Mouse (Mus musculus) layer of hippocampus, postnatal 36 days (tissue): ENCODE measurements around the gene Hist1h4a. TPM values are rescaled to one million over a fixed set of nuclear protein-coding genes. Genes with fewer than 3 reads are reported as not detected.
A peak's percentile ranks its signal among the peaks of the same experiment; 100 is the strongest.

ENCODE experiments used
- DNase-seq, 2 experiments: peaks; one replicate each; pipeline ENCODE4 v3.0.0; 2022
- total RNA-seq, 2 experiments: library from RNA; stranded (reverse); gene quantifications; 2 replicates each; pipeline ENCODE4 v1.2.3; 2021

Gene Hist1h4a
- total RNA-seq, 2 experiments from 2014 or later = 35.4 to 47.1 TPM

- no peak for DNase-seq
Observed at GRCm38 (mm10) chr13:23757921-23758320, 3.1 kb downstream of the Hist1h4a start.

GRCm38 (mm10) chr13:23757211-23757773 is 3.7 kb downstream of the Hist1h4a start:
- no peak for DNase-seq

DNA sequence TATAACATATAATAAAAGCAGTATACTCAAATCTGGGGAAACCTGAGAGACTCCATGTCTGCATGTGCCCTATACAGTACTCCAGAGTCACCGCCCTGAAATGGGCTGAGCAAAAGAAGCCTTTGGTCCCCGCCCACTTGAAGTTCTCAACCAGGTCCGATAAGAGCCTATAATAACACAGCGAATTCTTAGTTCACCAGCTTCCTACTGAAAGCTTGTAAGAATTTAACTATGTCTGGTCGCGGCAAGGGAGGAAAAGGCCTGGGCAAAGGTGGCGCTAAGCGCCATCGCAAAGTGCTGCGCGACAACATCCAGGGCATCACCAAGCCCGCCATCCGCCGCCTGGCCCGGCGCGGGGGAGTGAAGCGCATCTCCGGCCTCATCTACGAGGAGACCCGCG is 4.2 kb downstream of the Hist1h4a start, which contains the start of gene Hist1h4b:
Hist1h4b (plus strand) TSS at position 224 of the 400 bp plus-strand sequence.
- DNase-seq = peak; percentile 82

- DNase-seq = no peak
Observed at GRCm38 (mm10) chr13:23755000-23755399, 6.0 kb downstream of the Hist1h4a start.

DNA sequence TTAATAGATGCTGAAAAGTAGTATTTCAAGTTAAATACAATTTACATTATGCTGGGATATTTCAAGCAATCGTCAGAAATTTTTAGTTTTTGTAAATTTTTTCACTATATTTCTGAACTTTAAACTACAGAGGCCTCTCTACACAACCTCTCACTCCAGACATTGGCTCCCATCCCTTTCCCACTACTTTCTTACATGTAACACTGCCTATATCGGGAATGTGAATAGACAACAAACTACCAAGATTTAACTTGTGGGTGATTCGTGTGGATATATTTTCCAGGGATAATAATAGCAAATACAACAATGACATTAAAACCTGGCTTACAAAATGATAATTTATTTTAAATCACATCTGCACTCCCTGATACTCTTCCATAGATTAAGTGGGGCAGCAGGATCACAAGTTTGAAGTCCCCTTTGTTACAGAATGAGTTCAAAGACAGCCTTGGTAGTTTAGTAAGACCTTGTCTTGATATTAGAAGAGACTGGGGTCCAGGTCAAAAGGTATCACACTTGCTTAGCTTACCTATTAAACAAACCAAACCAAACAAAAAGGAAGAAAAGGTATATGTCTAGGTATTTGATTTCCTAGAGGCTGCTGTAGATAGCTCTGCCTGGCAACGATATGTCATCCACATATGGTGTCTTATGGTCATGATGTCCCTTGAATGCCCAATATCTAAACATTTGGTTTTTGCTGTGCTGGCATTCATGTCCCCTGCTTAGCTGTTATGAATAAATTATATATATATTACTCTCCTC is 7.5 kb downstream of the Hist1h4a start:
- no peak for DNase-seq

- DNase-seq = no peak
Observed at GRCm38 (mm10) chr13:23752742-23753172, 8.3 kb downstream of the Hist1h4a start.

- peak; percentile 85 to 86 for DNase-seq
Observed at GRCm38 (mm10) chr13:23752067-23752741, 8.8 kb downstream of the Hist1h4a start, which contains the start of gene Hist1h3b. Gene Hist1h3b, plus strand, starts transcription at chr13:23752267.

DNA sequence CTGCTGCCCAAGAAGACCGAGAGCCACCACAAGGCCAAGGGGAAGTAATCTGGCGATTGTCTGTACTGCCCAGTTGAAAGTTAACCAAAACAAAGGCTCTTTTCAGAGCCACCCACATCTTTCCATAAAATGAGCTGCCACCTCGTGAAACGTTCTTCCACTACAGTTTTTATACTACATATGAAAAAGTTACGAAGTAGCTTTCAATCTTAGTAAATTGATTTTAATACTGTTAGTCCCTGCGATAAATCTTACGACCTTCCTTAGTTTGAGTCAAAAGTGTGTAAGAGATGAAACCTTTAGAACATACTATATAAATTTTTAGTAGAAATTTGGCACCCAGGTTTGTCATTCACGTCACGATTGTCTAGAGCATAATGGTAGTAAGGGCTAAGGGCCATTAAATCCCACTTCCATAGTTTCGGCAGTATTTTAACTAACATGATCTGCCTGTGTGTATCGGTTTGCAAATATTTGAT is 9.5 kb downstream of the Hist1h4a start:
- no peak for DNase-seq

GRCm38 (mm10) chr13:23750839-23751477 is 10.1 kb downstream of the Hist1h4a start, which contains the start of gene Hist1h2ab:
Gene Hist1h2ab, plus strand, starts transcription at chr13:23751126.
- peak; percentile 41 to 43 for DNase-seq

DNA sequence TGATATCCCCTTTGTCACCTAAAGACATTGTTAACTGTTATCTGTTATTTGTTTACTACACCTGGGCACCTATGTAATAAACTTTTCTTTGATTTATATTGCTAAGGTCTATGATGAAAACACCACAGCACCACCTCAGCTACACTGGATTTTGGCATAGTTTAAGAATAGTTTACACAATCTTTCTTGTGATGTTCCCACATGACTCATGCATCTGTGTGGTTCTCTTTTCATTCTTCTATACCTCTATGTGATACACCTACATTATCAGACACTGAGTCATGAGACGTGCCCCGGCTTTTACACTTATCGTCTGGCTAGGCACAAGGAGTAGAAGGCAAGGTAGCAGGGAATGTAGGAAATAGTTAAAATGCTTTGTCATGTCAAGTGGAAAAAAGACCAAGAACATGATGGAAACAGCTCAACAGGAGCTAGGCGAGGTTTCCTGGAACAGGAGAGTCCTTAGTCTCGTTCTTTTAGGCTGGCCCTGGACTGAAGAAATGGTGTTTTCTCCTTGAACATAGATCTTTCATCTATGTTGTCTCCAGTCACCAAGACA is 11.4 kb downstream of the Hist1h4a start:
- DNase-seq = no peak

- DNase-seq = no peak
Observed at GRCm38 (mm10) chr13:23747892-23748288, 13.1 kb downstream of the Hist1h4a start.

- DNase-seq = no peak
Observed at GRCm38 (mm10) chr13:23747081-23747891, 13.7 kb downstream of the Hist1h4a start.

- peak; percentile 74 to 76 for DNase-seq
Observed at GRCm38 (mm10) chr13:23746201-23747080, 14.6 kb downstream of the Hist1h4a start, which contains the start of gene Hist1h2bb. Gene Hist1h2bb, plus strand, starts transcription at chr13:23746734.

DNA sequence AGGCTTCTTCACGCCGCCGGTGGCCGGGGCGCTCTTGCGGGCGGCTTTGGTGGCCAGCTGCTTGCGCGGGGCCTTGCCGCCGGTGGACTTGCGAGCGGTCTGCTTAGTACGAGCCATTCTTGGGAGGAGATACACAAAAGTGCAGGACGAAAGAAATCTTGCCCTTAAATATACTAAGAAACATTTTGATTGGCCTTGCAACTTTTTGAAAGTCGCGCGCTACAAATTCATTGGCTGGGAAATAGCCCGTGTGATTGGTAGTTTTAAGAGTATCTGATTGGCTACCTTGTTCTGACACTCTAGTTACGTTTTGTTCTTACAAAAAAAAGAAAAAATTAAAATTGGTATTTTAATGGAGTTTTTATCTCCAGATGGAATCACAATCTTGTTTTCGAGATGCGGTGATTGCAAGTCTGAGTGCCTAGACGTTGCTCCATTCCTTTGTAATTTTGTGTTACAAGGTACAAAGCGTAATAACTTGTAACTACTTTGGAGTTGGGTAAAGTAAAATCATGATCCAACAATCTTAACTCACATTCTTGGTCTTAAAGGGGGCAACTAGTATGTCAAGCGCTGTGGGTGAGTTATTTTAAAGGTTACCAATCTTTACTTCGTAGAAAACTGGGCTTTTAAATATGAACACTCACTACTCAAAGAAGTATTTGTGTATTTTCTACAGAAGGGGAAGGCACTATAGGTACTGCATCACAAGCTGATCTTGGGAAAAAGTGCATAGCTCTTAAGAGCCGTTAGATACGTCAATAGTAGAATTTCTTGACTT is 15.5 kb downstream of the Hist1h4a start, which contains the start of gene Hist1h3c:
Hist1h3c (minus strand) TSS at position 222 of the 781 bp plus-strand sequence.
- DNase-seq = peak; percentile 60 to 74

DNA sequence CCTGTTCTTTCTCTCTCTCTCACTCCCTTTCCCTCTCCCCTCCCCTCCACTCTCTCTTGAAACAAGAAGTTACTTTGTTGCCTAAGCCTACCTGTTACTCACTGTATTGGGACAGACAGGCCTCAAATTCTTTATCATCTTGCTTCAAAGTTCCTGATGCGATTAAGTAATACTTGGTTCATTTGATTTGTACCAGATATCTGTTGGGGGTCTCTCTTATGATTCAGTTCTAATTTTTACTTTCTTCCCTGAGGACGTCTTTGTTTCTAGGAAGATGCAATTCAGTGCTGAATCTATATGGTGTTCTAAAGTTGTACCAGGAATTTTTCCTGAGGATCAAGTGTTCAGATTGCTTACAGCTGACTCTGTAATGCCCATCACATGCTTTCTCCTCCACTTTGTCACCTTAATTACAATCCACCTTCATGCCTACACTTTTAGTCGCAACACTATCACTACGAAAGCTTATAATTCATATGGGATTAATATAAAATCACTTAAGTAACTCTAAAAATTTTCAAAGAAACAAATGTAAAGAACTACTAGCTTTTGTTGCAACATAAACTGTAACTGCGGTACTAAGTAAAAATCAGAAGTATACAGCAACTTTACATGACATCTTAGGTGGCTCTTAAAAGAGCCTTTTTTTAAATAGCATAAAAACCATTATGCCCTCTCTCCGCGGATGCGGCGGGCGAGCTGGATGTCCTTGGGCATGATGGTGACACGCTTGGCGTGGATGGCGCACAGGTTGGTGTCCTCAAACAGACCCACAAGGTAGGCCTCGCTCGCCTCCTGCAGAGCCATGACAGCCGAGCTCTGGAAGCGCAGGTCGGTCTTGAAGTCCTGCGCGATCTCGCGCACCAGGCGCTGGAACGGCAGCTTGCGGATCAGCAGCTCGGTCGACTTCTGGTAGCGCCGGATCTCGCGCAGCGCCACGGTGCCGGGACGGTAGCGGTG is 16.3 kb downstream of the Hist1h4a start:
- DNase-seq = no peak

GRCm38 (mm10) chr13:23743963-23744362 is 17.1 kb downstream of the Hist1h4a start:
- DNase-seq = no peak

- DNase-seq = no peak
Observed at GRCm38 (mm10) chr13:23743215-23743614, 17.8 kb downstream of the Hist1h4a start.

GRCm38 (mm10) chr13:23742007-23742406 is 19.0 kb downstream of the Hist1h4a start:
- no peak for DNase-seq
